Mouse (Mus musculus): ENCODE measurements around the gene Tagln2. TPM values are rescaled to one million over a fixed set of nuclear protein-coding genes. Genes with fewer than 3 reads are reported as not detected.

Tagln2 gene
- polyA plus RNA-seq, 1 experiment = 13.0 TPM

- no peak for DNase-seq
Observed at GRCm38 (mm10) chr1:172487859-172488258, 12.0 kb upstream of the Tagln2 start.

DNA sequence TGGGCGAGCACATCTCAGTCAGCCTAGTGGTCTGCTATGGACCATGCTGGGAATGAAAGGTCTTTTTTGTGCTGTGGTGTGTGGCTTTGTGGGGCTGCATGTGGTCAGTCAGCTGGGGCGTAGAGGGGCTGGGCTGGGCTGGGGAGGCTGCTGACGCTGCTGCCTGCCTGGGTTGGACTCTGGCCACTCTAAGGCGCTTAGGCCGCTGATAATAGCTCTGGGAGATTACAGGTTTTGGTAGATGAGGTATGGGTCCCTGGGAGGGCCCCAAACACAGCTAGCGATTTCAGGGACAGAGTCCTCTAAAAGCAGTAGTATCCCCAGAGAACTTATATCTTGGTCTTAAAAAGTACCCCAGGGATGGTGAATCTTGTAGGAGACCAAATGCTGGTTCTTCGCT is 11.0 kb upstream of the Tagln2 start:
- no peak for DNase-seq
- 84% methylated on average over 7 of the region's 7 CpGs for WGBS
- TF ChIP-seq POLR2A (IDR thresholded peaks at IDR 0.05; ENCODE audit: borderline replicate concordance, insufficient read depth, low read length) = no peak
- no peak for TF ChIP-seq CTCF (IDR thresholded peaks at IDR 0.05; ENCODE audit: borderline replicate concordance, insufficient read depth, low read depth, low read length)
- H3K4me1 ChIP-seq (ENCODE audit: control insufficient read depth, insufficient read depth, low read length) = no peaks in the 10 kb centered on the region
- H3K27me3 ChIP-seq (ENCODE audit: control insufficient read depth, insufficient read depth, low read length) = no peaks in the 10 kb centered on the region
- no peak overlapping the region for H3K4me3 ChIP-seq (replicated peaks; ENCODE audit: insufficient read depth, low read depth, low read length)
- H3K27ac ChIP-seq (ENCODE audit: insufficient read depth, low read length) = no peak overlapping the region

More at GRCm38 (mm10) chr1:172487859-172488258, 12.0 kb upstream of the Tagln2 start:
- Histone ChIP-seq H3K27ac (ENCODE audit: insufficient read depth, low read length) (no peak overlapping the region), H3K4me1 (ENCODE audit: control insufficient read depth, insufficient read depth, low read length) (no peaks in the 10 kb centered on the region), H3K4me3 (replicated peaks; ENCODE audit: insufficient read depth, low read depth, low read length) (no peak overlapping the region), H3K27me3 (ENCODE audit: control insufficient read depth, insufficient read depth, low read length) (no peaks in the 10 kb centered on the region)
- WGBS = 85% methylated on average over 4 of the region's 4 CpGs
- TF ChIP-seq POLR2A (IDR thresholded peaks at IDR 0.05; ENCODE audit: borderline replicate concordance, insufficient read depth, low read length) (no peak), CTCF (IDR thresholded peaks at IDR 0.05; ENCODE audit: borderline replicate concordance, insufficient read depth, low read depth, low read length) (no peak)

DNA sequence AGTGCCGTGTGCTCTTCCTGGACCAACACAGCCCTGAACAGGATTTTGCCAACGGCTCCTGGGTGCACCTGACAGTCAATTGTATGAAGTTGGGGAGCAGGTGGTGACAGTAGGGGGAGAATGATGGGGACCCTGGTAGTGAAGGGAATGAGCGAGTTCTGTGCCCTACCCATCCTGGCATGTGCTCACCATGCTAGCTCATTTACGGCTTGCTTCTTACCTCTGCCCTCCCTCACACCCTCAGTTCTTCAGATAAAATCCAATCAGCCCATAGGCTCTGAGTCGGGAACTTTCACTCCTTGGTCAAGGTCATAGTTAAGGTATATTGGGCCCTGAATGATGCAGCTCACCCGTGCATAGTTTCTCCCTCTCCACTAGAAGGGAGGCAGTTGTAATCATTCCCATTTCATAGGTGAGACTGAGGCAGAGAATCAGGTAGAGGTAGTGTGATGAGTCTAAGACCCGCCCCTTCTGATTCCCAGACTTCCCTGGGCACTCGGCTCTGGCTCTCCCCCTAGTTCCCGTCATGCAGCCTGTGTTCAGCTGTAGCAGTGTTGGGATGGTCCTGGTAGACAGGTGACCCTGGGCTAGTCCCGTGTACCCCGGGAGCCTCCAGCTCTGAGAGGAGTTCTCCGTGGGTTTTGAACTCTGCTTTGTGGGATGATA is 10.1 kb upstream of the Tagln2 start:
- TF ChIP-seq POLR2A (IDR thresholded peaks at IDR 0.05; ENCODE audit: borderline replicate concordance, insufficient read depth, low read length) = no peak
- TF ChIP-seq CTCF (IDR thresholded peaks at IDR 0.05; ENCODE audit: borderline replicate concordance, insufficient read depth, low read depth, low read length) = no peak
- Histone ChIP-seq H3K4me3 (replicated peaks; ENCODE audit: insufficient read depth, low read depth, low read length) (peak overlapping the region; percentile 76), H3K4me1 (ENCODE audit: control insufficient read depth, insufficient read depth, low read length) (no peaks in the 10 kb centered on the region), H3K27ac (ENCODE audit: insufficient read depth, low read length) (no peak overlapping the region), H3K27me3 (ENCODE audit: control insufficient read depth, insufficient read depth, low read length) (no peaks in the 10 kb centered on the region)
- DNase-seq = no peak
- 58% methylated on average over 12 of the region's 12 CpGs for WGBS

DNA sequence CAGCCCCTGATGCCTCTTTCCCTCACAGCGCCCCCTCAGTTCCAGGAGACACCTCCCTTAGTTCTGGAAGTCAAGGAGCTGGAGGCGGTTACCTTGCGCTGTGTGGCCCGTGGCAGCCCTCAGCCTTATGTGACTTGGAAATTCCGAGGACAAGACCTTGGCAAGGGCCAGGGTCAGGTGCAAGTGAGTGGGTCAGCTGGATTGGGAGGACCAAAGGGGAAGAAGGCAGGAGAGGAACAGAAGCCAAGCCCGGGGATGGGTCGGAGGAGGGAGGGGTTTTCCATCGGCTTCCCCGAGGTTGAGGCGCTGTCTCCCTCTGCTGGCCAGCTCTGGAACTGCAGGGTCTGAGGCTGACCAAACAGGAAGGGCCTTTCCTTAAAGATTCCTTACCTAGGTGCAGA is 9.6 kb upstream of the Tagln2 start:
- no peaks in the 10 kb centered on the region for H3K4me1 ChIP-seq (ENCODE audit: control insufficient read depth, insufficient read depth, low read length)
- H3K4me3 ChIP-seq (replicated peaks; ENCODE audit: insufficient read depth, low read depth, low read length) = peak overlapping the region; percentile 76
- no peak overlapping the region for H3K27ac ChIP-seq (ENCODE audit: insufficient read depth, low read length)
- peak; percentile 75 to 91 for DNase-seq
- TF ChIP-seq POLR2A (IDR thresholded peaks at IDR 0.05; ENCODE audit: borderline replicate concordance, insufficient read depth, low read length) (no peak), CTCF (IDR thresholded peaks at IDR 0.05; ENCODE audit: borderline replicate concordance, insufficient read depth, low read depth, low read length) (peak; percentile 96)
- H3K27me3 ChIP-seq (ENCODE audit: control insufficient read depth, insufficient read depth, low read length) = no peaks in the 10 kb centered on the region
- 5% methylated on average over 10 of the region's 10 CpGs for WGBS

DNA sequence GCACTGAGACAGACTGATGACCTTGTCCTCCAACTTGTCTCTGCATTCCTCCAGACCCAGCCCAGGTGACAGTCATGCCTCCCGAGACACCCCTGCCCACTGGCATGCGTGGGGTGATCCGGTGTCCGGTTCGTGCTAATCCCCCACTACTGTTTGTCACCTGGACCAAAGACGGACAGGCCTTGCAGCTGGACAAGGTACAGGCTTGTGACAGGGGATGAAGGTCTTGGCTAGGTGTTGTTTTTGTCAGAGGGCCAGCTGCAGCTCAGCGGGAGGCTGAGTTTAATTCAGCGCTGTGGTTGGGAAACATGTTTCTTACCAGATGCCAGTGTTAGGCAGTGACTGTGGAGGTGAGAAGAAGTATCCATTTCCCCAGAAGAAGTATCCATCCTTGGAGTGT is 7.8 kb upstream of the Tagln2 start:
- 81% methylated on average over 8 of the region's 8 CpGs for WGBS
- no peak for TF ChIP-seq POLR2A (IDR thresholded peaks at IDR 0.05; ENCODE audit: borderline replicate concordance, insufficient read depth, low read length)
- no peak for TF ChIP-seq CTCF (IDR thresholded peaks at IDR 0.05; ENCODE audit: borderline replicate concordance, insufficient read depth, low read depth, low read length)
- no peak overlapping the region for H3K4me3 ChIP-seq (replicated peaks; ENCODE audit: insufficient read depth, low read depth, low read length)
- no peaks in the 10 kb centered on the region for H3K4me1 ChIP-seq (ENCODE audit: control insufficient read depth, insufficient read depth, low read length)
- no peaks in the 10 kb centered on the region for H3K27me3 ChIP-seq (ENCODE audit: control insufficient read depth, insufficient read depth, low read length)
- no peak for DNase-seq
- no peak overlapping the region for H3K27ac ChIP-seq (ENCODE audit: insufficient read depth, low read length)

GRCm38 (mm10) chr1:172493516-172493915 is 6.3 kb upstream of the Tagln2 start:
- Histone ChIP-seq H3K27me3 (ENCODE audit: control insufficient read depth, insufficient read depth, low read length) (no peaks in the 10 kb centered on the region), H3K27ac (ENCODE audit: insufficient read depth, low read length) (no peak overlapping the region), H3K4me1 (ENCODE audit: control insufficient read depth, insufficient read depth, low read length) (no peaks in the 10 kb centered on the region), H3K4me3 (replicated peaks; ENCODE audit: insufficient read depth, low read depth, low read length) (no peak overlapping the region)
- WGBS = 39% methylated on average over 6 of the region's 6 CpGs
- TF ChIP-seq CTCF (IDR thresholded peaks at IDR 0.05; ENCODE audit: borderline replicate concordance, insufficient read depth, low read depth, low read length) (no peak), POLR2A (IDR thresholded peaks at IDR 0.05; ENCODE audit: borderline replicate concordance, insufficient read depth, low read length) (no peak)
- no peak for DNase-seq

DNA sequence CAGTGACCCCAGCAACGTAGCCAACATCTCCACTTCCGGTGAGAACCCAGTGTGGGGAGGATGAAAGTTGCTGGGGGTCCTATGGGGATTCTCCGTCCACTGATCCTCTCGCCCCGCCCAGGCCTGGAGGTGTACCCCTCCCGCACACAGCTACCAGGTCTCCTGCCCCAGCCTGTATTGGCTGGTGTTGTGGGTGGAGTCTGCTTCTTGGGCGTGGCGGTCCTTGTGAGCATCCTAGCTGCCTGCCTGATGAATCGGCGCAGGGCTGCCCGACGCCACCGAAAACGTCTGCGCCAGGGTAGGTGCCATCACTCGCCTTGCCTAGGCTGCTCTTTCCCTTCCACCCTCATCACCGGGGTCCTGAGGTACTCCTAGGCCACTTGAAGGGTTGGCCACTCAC is 3.8 kb upstream of the Tagln2 start:
- TF ChIP-seq CTCF (IDR thresholded peaks at IDR 0.05; ENCODE audit: borderline replicate concordance, insufficient read depth, low read depth, low read length) (no peak), POLR2A (IDR thresholded peaks at IDR 0.05; ENCODE audit: borderline replicate concordance, insufficient read depth, low read length) (no peak)
- H3K27me3 ChIP-seq (ENCODE audit: control insufficient read depth, insufficient read depth, low read length) = 0 out of 2 replicates have a peak, but pooled peaks cover 1% of the 10 kb centered on the region
- 87% methylated on average over 17 of the region's 17 CpGs for WGBS
- H3K27ac ChIP-seq (ENCODE audit: insufficient read depth, low read length) = no peak overlapping the region
- DNase-seq = no peak
- H3K4me3 ChIP-seq (replicated peaks; ENCODE audit: insufficient read depth, low read depth, low read length) = no peak overlapping the region
- H3K4me1 ChIP-seq (ENCODE audit: control insufficient read depth, insufficient read depth, low read length) = no peaks in the 10 kb centered on the region

GRCm38 (mm10) chr1:172497428-172497827 is 2.4 kb upstream of the Tagln2 start:
- TF ChIP-seq CTCF (IDR thresholded peaks at IDR 0.05; ENCODE audit: borderline replicate concordance, insufficient read depth, low read depth, low read length) = no peak
- TF ChIP-seq POLR2A (IDR thresholded peaks at IDR 0.05; ENCODE audit: borderline replicate concordance, insufficient read depth, low read length) = no peak
- Histone ChIP-seq H3K27ac (ENCODE audit: insufficient read depth, low read length) (no peak overlapping the region), H3K4me3 (replicated peaks; ENCODE audit: insufficient read depth, low read depth, low read length) (no peak overlapping the region), H3K27me3 (ENCODE audit: control insufficient read depth, insufficient read depth, low read length) (0 out of 2 replicates have a peak, but pooled peaks cover 1% of the 10 kb centered on the region), H3K4me1 (ENCODE audit: control insufficient read depth, insufficient read depth, low read length) (no peaks in the 10 kb centered on the region)
- WGBS = 78% methylated on average over 9 of the region's 10 CpGs
- no peak for DNase-seq

All from cerebellum, adult 2 months (tissue).